Mouse (Mus musculus) left cerebral cortex, postnatal 10 days (tissue): ENCODE measurements around the gene Auts2. TPM values are rescaled to one million over a fixed set of nuclear protein-coding genes. Genes with fewer than 3 reads are reported as not detected.

Source experiments
- DNase-seq, 2 experiments: peaks; one replicate each; pipeline ENCODE4 v3.0.0; 2021 to 2022; ENCODE audit warnings: low spot score in 2 of 2, mixed read lengths in 1 of 2; ENCODE audit errors: extremely low spot score in 1 of 2
- intact Hi-C: fragments of 180-260 bp; cut with DNase I; formaldehyde crosslinking; loops from one replicate; pipeline ENCODE4 v1.15.1; 2025
- total RNA-seq, 2 experiments: library from RNA; stranded (reverse); gene quantifications; 2 replicates each; pipeline ENCODE4 v1.2.3; 2021

Auts2 gene
- total RNA-seq, 2 experiments from 2014 or later: 87.0 to 93.1 TPM

DNA sequence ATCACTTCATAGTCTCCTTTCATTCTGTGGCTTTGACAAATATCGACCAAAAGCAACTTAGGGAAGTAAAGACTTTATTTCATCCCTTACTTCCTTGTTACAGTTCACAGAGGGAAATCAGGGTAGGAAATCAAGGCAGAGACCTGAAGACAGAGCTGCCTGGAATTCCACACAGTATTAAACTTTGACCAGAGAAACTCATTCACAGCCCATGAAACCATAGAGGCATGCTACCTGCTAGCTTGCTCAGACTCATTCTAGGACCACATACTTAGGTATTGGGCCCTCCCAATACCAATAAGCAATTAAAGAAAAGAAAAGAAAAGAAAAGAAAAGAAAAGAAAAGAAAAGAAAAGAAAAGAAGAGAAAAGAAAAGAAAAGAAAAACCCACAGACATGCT is 38.3 kb downstream of the Auts2 start:
- DNase-seq: no peak
- intact Hi-C loops: no loop called here

DNA sequence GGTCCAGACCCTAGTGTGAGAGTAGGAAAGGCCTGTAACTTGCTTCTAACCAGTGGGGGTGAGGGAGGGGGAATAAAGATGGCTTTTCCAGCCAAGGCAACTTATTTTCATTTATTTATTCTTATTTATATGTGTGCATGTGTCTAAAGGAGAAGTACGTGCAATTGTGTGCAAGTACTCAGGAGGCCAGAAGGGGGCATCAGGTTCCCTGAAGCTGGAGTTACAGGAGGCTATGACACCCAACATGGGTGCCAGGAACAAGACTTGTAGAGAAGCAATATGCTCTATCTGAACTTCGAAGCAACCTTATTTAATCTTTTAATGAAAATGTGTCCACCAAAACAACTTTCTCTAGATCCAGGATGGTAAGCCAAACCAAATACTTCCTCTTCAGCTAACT is 39.7 kb downstream of the Auts2 start:
- no peak for DNase-seq
- intact Hi-C loops: no loop called here

DNA sequence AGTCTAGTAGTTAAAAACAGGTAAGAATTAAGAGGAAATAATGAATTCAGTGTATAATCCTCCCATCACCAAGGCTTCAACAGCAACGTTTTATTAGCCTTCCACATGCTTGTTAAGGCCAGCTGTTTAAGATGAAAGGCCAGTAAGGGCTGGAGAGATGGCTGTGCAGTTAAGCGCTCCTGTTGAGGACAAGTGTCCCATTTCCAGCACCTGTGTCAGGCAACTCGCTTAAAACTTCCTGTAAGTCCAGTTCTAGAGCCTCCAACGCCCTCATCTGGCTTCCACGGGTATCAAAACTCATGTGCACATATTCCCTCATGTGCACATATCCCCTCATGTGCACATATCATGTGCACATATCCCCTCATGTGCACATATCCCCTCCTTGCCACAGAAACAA is 41.1 kb downstream of the Auts2 start:
- intact Hi-C loops: no loop called here
- DNase-seq: no peak

DNA sequence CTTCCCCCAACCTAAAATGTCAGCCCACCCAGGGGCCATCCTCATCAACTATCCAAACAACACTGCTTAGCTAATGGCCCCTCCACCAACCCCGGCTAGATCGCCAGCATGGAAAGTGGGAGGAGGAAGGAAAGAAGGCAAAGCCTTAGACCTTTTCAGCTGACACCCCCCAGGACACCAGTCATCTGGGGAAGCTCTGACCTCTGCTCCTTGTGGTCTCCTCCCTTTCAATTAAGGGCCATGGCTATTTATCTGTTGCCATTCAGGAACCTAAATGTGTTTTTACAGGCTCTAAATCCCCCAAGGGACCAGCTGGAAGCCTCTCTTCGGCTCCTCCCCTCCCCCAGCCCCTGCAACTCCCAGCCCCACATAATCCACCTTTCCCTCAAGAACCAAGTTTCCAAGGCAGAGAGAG is 42.3 kb downstream of the Auts2 start:
- intact Hi-C loops: no loop called here
- no peak for DNase-seq

DNA sequence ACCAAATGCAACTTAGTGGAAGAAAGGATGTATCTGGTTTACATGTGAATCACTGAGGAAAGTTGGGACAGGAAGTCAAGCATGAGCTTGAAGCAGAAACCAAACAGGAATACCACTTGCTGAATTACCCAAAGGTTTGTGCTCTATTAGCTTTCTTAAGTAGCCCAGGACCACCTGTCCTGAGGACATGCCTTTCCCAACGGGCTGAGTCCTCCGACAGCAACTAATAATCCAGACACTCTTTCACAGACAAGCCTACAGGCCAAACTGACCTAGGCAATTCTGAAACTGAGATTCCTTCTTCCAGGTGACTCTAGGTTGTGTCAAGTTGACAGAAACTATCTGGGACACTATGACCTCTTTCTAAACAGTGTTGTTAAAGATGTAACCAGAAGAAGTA is 44.2 kb downstream of the Auts2 start:
- no peak for DNase-seq
- intact Hi-C loops: no loop called here

DNA sequence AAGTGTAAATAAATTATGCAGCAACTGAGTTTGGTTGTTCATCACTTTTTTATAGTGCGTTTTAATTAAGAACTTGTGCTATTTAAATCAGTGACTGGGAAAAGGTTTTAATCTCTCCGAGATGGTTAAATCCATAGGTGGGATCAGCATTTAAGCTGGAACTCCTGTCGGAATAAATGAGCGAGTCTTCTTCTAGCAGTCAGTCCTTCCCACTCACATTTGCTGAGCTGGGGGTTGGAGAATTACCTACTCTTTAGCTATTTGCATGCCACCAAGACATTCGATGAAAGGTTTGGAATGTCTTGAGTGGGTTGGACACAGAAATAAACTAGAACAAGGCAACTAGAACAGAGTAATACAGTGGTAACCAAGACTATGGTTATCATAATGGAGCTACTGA is 45.1 kb downstream of the Auts2 start:
- no peak for DNase-seq

DNA sequence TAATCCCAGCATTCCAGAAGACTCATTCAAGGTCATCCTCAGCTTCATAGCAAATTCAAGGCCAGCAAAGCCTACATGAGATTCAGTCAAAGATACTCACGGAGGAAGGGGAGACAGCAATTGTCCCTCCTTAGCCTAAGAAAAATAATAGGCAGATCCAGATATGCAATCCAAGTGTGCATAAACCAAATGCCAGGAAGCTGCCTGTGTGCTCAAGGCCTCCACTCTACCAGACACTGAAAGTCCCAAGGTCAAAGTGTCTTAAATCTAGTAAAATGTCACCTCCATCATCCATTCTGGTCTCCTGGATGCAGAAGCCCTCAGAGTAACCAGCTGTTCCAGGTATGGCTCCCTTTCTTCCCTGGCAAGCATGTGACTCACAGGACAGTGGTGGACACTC is 50.4 kb downstream of the Auts2 start:
- DNase-seq: no peak
- intact Hi-C loops: no loop called here

More for the DNA sequence above, 45.1 kb downstream of the Auts2 start:
- intact Hi-C loops: no loop called here

DNA sequence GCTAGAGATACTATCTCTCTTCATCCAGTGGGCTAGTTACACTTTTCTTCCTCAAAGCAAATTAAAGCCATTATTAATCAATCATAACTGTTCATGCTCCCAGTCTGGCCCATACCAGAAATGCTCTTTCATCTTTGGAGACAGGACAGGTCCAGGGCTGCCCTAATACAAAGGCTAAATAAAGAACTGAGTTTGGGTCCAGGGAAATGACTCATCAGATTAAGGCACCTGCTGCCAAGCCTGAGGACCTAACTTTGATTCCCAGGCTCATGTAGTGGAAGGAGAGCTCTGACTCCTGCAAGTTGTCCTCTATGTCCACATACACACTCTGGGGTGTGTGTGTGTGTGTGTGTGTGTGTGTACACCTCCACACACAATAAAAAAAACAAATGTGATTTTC is 51.1 kb downstream of the Auts2 start:
- intact Hi-C loops: no loop called here

DNA sequence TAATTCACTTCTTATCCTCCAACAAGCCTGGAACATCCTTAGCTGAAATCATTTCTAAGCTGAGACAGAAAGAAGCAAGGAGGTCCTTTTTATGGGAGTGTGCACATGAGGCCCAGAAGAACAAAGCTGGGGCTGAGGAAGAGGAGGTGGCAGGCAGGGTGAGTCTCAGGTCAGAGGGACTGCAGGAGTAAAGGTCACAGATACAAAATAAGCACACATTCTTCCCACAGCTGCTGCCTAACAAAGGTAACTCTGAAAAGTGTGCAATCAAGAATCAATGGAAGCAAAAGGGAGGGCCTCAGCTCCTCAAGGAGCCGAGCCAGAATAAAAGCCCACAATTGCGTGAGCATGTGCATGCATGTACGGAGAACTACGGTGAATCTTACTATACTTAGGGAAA is 51.6 kb downstream of the Auts2 start:
- intact Hi-C loops: no loop called here
- no peak for DNase-seq

More for the DNA sequence above, 51.1 kb downstream of the Auts2 start:
- DNase-seq: no peak

DNA sequence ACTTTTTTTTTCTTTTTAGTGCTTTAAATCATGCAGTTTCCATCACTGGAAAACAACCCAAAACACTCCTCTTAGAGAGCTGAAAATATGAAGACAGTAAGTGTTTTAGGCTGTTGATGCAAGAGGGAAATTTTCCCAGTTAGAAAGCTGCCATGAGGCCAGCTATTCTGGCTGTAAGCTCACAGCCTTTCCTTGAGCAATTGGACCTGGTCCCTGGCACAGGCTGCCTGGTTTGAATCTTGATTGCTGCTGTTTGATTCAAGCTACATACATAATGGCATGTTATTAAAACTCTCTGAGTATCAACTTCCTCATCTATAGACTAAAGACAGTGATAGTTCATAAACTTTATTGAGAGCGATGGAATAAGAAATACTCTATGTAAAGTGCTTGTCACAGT is 52.8 kb downstream of the Auts2 start:
- intact Hi-C loops: no loop called here
- no peak for DNase-seq

DNA sequence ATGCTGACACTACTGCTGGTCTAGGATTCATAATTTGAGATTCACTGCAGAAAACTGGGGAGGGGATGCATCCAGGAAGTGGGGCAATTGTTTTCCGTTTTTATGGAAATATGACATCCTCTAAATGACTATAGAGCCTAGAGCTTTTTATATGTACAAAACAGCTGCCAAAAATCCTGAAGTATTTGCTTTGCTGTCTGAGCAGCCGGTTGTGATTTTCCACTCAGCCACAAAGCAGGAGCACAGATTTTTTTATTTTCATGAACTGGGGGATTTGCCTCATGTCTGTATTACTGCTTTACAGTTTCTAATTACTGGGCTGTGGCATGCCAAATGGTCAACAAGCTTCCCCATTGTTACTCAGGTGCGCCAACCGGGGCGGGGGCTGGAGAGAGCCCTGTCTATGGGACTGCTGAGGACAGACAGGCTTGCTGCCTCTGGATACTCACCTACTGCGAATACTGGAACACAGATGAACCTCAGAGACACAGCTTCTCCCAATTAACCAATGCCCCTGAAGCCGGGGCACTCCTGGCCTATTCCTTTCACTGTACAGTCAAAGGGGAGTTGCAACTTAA is 53.3 kb downstream of the Auts2 start:
- DNase-seq: no peak
- intact Hi-C loops: no loop called here

DNA sequence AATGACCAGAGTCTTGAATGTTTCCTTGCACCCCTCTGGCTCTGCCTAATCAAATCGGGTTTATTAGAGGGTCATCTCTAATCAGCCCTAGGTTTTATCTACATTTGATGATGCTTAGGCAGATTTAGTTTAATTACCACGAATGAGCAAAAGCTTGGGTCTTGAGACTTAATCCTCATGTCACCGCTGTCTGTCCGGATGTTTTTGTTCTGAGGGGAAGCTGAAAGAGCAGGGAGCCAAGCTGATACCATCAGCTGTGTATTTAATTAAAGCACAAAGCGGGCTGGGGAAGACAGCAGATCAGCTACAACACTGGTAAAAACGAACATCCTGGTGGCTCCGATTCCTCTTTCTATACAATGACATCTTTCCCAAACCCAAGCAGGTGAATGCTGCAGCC is 56.3 kb downstream of the Auts2 start:
- DNase-seq: no peak
- intact Hi-C loops: no loop called here

DNA sequence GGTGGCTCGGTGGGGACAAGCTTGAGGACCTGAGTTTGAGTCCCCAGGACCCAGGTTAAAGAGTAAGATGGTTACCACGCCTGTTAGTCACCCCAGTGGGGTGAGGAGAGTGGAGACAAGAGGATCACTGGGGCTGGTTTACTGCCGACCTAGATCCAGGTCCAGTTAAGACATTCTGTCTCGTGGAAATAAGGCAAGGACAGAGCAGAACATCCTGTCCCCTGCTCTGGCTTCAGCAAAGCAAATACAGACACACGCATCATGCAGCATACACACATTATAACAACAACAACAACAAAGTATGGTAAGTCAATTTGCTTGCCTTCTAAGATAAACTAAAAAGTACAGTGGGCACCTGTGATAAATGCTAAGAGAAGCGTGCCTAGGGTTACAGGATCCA is 57.1 kb downstream of the Auts2 start:
- intact Hi-C loops: no loop called here

DNA sequence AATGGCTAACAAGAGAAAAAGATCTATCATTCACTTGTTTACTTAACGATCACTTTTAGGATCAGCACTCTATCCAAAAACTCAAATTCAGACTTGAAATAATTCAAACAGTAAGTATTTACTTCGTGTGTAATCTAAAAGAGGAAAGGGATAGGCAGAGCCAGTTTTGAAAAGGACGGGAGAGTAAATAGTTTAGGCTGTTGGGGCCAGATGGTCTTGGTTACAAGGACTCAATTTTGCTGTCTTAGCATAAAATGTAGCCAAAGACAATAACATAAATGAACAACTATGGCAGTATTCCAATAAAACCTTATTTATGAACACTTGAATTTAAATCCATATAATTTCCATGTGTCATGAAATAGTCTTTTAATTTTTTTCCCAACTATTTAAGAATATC is 57.7 kb downstream of the Auts2 start:
- intact Hi-C loops: no loop called here
- DNase-seq: no peak

More for the DNA sequence above, 57.1 kb downstream of the Auts2 start:
- DNase-seq: no peak

DNA sequence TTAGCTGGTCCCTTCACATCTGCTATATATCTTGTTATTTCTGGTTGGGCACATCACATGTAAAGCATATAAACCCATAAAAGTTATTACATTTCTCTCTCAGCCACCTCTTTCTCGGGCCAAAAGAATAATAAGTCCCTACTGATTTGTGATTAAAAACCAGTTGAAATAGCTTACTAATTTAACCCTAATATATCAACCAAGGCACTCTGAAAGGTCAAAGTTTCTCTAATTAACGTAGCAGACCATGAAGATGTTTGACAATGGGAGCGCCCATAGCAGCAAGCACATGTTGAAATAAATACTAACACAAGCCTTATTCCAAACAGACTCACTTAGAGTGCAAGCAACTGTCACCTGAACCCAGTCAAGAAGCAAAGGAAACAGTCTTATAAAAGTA is 61.7 kb downstream of the Auts2 start:
- DNase-seq: no peak
- intact Hi-C loops: no loop called here

DNA sequence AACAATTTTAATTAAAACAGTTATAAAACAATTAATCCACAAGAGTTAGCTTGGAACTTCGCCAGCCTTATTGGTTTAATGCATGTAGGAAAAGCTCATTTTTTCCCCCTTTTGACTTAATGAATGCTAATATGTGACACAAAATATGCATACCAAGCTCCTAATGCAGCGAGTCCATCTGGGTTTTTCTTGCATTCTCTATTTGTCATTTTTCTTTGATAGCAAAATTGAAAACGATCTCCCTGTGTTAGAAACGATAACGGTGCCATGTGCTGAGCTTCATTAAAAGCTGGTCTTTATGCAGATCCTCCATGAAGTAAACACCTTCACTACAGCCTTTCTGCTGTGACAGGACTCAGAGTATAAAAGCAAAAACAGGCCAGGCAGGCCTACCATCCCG is 62.7 kb downstream of the Auts2 start:
- intact Hi-C loops: no loop called here
- DNase-seq: no peak

DNA sequence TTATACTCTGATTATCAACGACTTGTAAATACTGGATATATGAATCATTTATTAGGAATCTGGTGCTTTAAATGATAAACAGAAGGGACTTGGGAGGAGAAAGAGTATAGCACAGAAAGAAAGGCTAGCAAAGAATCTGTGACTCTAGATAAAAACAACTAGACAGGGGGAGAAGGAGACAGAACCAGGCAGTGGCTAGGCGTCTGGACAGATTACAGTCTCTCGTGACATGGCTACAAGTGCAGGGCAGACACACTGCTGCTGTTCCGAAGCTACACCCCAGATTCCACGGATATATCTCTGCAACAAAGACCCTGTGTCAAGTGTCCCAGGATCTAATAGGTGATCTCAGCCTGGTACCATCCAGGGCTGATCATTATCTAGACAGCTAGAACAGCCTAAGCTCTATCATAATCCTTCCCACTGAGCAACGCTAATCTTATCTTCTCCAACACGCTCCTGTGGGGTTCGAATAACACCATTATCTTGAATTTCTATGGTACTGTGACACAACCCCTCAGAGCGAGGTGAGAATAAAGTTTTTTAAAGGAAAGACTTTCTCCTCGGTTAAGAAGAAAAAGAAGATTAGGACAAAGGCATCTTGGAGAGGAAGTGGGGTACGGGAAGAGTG is 63.8 kb downstream of the Auts2 start:
- no peak for DNase-seq
- intact Hi-C loops: no loop called here

DNA sequence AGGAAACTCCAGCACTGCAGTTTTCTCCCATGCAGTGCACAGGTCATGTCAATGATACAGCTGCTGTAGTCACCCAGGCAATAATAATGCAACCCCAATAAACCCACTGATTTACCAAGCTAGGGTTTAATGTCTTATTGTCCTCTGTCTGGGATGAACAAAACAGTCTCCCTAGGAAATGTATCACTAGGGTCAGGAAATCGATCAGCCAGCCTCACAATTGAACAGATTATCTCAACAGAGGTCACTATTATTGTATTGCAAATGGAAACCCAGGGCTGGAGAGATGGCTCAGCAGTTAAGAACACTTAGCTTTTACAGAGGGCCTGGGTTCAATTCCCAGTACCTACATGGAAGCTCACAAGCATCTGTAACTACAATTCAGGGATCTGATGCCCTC is 65.6 kb downstream of the Auts2 start:
- intact Hi-C loops: no loop called here
- DNase-seq: no peak

DNA sequence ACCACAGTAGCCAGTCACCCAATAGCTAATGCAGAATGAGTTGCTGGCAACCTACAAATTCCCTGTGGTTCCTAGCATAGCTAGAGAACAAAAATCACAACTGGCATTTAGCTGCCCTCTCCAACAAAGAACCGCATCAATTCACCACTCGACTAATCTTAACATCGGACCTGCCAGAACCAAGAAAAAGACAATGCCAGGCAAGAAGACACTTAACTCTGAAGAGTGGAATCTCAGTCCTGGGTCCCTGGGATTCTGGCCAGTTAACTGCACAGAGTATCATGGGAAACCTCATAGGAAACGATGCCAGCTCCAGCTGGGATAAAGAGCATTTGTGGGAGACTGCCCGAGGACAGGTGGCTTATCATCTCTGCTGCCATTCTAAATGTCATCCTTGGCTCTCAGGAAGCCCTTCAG is 70.2 kb downstream of the Auts2 start:
- intact Hi-C loops: no loop called here

DNA sequence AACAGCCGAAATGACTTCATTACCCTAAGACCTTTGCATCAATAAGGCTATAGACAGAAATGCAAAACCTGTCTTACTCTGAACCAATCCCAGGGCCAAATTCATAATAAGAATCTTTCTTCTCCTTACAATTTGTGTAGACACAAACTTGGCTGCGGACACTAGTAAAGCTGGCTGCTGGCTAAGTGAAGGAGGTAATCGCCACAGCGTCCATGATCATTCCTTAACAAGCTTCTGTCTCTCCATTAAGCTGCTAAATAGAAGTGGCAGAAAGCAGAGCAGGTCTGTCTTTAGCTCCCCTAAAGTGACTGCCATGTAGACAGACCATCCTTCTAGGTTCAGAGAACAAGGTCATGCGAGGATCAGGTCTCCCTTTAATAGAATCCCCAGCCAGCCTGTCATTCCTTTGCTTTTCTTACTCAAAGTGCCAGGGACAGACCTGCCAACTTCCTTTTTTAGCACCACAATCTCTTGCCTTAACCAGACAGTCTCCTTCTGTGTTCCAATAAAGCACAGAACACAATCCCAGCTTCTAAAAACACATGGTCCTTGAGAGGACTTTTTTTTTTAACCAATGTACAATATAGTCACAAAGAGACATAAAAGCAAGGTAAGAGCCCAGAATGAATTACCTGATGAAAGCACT is 70.8 kb downstream of the Auts2 start:
- peak in 1 of 2 experiments; percentile 36 for DNase-seq
- intact Hi-C loops: no loop called here

More for the DNA sequence above, 70.2 kb downstream of the Auts2 start:
- DNase-seq: no peak

DNA sequence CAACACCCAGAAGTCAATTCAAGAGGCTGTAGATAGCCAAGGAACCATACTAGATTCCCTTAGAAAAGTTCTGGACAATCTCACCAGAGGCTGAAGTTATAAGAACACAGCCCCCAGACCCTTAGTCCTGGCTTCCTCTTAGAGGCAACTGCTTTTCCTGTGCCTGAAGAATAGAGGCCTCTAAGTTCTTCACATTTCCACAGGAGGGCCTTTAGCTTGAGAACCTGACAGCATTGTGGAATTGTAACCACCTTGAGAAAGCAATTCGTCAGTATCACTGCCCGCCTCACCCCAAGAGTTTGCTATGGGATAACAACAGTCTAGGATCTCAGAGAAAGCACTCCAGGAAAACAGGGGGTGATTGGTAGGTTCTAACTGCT is 75.8 kb downstream of the Auts2 start:
- intact Hi-C loops: no loop called here
- DNase-seq: no peak
